Mouse (Mus musculus): ENCODE data around the gene Nuak1.
A peak's percentile ranks its signal among the peaks of the same experiment; 100 is the strongest.

Gene Nuak1

DNA sequence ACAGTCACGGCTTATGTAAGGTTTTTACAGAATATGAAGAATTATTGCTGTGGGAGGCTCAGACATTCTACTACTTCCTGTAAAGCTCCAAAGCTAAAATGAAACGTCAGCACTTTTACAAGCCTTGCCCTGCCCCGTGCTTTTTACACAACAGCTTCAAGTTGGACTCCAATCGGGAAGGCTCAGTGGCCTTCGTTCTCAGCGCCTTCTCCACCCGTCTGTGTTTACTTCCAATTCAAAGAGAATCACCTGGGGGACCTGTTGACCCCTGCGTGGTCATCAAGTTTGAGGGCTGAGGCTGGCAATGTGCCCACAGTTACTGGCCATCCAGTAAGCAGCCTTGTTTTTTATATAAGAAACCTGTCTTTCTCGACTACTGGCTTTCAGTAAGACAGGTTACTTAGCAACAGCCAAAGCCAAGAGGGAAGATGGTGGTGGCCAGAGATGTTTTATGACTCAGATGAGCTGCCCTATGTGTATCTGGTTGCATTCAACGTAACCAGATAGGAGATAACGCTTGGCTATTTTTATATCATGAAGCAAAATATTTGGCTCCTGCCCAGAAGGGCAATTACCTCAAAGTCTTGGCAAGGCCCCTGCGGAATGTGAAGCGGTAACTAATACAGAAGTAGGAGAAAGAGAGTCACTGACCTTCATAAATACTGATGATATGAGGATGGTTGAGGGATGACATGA, 31.3 kb downstream of the Nuak1 start:
- DNase-seq (ENCODE audit: low read depth) = peak; percentile 82

DNA sequence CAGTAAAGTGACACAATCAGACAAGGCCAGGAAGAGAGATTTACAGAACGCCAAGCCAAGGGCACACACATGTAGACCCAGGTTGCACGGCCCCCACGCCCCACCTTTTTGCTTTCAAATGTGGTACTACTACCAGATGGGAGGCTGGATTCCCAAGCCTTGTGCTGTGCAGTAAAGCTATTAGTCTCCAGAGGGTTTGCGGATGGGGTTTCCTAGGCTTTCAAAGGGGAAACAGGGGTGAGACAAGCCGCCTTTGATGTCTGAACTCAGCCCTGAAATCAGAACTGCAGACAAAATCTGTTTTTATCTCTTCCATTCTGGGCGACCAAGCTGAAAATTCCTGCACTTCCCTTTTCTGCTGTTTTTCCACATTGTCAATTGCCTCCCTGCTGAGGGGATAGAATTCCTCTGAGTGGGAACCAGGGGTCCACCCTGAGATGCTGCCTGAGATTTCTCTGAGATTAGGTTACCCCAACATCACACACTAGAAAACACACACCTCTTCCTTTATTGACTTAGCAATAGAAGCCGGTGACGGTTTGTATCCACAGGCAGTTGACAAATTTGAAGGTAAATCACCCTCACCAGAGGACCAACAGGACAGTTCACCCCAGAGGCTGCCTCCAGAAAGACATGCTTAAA, 35.1 kb downstream of the Nuak1 start:
- no peak for DNase-seq (ENCODE audit: low read depth)

DNA sequence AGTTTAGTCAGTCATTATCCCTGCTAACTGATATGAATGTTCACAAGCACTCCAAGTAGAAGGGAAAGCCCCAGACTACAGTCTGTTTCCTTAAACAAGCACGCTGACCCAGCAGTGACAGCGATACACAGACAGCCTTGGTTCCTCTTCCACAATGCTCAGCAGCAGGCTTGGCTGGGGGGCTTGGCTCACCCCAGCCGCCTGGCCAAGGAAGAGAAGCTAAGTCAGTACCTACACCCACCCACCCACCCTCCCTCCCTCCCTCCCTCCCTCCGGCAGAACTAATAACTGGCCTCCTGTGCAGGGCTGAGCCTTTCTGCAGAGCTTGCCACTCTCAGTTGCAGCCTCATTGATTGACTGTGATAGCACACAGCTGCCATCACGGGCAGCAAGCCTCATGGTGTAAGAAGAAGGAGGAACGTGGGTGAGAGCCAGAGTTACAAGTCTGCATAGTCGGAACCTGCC, 38.5 kb downstream of the Nuak1 start:
- no peak for DNase-seq (ENCODE audit: low read depth)

DNA sequence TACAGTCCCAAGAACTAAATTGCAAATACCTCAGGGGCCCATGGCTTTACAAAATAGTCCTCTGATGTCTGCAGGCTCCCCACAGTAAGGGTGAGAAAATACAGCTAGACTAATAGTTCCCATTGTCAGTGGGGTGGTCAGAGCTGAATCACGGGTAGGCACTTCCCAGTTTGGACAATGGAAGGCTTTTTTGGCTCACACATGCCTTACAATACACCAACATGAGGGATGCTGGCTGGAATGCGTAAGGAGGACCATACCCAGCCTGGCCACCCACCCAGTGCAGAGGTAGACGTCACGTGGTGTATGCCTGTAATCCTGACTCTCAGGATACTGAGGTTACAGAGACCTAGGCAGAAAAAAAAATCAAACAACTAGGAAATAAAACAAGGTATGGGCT, 39.2 kb downstream of the Nuak1 start:
- DNase-seq (ENCODE audit: low read depth) = no peak

DNA sequence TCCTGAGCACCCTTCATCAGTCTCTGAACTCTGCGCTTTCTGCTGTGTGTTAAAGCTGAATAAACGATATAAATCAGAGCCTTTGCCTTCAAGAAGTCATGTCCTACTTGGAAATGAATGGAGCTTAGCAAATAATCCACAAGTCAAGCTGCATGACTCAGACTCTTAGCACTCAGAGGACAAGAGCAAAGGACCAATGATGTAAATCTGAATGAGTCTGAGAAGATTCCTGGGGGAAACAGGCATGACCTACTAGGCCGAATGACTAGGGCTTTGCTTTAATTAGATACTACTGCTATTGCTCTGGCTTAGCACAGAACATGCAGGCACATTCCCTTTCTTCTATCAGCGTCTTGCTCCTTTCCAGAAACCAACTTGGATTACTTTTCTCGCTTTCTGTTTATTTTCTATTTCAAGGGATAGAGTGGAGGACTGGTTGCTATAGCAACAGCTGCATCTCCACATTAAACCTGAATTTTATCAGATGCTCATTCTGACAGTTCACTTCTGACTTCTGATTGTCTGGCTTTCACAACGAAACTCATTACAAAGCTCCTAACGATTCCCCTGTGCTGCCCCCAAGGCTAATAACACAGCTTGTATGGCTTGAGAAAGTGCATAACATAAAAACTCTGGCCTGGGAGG, 40.2 kb downstream of the Nuak1 start:
- DNase-seq (ENCODE audit: low read depth) = no peak

DNA sequence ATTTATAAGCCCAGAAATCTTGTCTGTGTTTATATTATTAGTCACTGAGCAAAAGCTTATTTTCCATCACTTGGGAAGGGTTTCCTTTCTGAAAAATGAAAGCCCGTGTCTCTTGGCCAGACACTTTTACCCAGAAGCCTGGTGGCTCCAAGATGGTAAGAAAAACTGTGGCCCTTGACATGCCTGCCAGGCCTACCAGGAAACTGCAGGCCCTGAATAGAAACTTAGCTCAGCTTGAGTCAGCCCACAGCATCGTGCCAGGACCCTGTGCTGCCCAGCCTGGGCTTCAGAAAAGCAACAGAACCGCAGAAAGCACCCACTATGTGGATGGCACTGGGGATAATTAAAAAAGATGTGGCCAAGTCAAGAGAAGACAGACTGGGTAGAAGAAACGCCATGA, 43.1 kb downstream of the Nuak1 start:
- no peak for DNase-seq (ENCODE audit: low read depth)

DNA sequence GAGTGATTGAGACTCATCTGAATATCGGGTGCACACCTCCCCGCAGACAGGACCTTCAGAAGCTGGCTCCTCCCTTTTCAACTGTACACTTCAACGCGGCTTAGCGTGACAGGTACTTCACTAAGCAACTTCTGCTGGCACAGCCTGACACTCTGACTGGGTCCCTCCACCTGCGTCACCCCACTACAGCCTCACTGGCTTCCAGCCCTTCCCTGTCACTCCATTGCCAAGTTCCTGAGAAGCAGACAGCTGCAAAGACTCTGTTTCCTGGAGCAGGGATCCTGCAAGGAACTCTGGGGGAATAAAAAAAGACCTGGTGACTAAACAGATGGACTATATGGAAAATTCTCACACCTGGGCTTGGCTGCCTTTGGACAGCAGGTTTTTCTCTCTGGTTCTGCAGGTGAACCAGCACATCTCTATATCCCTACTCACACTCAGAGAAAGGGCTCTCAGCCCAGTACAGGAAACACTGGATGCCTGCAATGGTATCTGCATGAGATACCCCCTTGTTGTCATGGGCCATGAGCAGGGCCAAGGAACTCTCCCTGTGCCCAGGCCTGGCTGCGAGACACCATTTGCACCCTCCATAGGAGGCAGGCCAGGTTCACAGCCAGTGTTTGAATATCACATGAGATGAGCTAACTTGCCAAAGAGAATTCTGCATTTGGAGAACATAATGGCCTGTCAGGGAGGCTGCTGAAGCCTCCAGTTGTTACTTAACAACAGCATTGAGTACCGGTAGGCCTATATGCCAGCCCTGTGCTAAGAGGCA, 44.3 kb downstream of the Nuak1 start:
- DNase-seq (ENCODE audit: low read depth) = no peak

DNA sequence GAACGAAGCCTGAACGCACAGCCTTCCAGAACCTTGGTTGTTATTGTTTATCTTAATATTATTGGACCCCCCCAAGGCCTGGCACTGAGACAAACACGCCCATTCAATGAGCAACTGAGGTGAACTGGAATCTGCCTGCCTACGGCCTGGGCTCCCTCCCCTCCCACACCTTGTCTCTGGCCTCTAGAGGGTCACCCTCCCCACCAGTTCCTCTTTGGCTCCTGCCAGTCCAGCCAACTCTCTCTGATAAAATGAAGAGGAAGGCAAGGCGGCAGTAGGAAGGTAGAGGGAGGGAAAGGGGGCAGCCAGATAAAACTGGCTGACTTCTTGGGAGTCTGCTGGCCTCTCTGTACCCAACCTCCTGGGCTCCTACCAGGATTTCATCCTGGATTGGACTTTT, 45.1 kb downstream of the Nuak1 start:
- no peak for DNase-seq (ENCODE audit: low read depth)

DNA sequence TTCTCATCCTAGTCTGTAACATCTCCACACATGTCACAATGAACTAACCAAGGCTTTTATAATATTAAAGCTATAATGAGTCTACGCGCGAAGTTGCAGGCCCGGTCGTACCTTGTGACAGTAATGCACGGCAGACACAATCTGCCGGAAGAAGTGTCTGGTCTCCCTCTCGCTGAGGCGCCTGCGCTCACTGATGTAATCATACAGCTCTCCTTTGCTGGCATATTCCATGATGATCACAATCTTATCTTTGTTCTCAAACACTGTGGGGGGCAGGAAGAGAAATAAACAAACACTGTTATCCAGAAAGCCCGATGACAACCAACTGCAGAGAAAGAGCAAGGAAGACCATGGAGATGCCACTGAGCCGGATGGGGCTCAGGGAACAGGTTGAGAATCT, 46.5 kb downstream of the Nuak1 start:
- no peak for DNase-seq (ENCODE audit: low read depth)

DNA sequence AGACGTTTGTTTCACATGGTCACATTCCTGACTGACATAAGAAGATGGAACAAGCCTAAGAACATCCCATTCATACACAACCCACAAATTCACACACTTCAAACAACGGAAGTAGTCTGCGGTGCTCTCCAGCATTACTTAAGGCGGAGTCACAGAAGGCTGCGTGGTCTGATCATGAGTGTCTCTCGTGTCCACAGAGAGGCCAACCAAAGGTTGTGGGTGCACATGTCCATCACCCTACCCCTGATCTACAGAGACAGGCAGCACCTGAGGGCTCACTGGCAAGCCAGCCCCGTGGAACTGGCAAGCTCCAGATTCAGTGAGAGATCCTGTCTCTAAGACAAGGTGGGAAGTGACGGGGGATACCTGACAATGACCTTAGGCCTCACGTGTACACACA, 47.0 kb downstream of the Nuak1 start:
- DNase-seq (ENCODE audit: low read depth) = no peak

DNA sequence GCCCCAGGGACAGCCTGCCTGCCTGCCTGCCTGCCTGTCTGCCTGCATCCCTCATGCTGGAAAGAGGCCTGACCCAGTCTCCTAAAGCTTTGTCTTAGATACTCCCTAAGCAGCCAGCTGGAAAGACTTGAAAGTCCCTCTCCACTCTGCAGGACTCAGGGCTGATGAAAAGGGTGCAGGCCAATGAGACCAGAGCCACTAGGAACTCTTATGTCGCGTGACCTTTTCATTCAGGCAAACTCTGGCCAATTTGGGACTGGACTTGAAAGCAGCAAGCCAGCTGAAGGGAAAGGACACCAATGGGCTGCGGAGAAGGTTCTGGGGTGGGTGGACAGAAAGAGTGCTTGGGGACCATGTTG, 47.7 kb downstream of the Nuak1 start:
- no peak for DNase-seq (ENCODE audit: low read depth)

DNA sequence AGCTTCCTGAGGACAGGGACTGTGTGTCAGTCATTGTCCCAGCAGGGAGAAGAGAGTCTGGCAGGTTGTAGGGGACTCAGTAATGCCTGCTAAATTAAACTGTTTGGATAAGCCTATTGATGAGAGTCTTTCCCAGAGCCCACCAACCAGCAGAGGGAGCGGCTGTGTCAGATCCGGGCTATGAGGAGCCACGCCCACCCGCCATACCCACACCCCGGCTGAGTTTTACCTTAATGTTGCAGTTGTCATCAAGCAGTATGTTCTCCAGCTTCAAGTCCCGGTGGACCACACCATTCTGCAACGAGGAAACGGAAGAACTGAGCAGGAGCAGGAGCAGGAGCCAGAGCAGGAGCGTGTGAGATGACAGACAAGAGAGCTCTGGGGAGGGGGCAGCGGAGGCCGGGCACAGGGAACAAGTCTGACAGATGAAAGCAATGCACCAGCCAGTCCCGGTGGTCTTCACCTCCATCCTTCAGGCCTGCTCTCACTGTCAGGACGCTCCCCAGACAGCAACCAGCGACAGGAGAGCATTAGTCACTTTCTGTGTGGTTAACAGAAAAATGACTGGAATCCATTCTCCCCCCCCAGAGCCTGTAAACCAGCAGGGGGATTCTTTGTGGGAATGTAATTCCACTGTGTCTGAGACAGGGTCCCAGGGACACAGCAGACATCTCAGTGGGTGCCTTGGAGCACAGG, 48.2 kb downstream of the Nuak1 start:
- no peak for DNase-seq (ENCODE audit: low read depth)

DNA sequence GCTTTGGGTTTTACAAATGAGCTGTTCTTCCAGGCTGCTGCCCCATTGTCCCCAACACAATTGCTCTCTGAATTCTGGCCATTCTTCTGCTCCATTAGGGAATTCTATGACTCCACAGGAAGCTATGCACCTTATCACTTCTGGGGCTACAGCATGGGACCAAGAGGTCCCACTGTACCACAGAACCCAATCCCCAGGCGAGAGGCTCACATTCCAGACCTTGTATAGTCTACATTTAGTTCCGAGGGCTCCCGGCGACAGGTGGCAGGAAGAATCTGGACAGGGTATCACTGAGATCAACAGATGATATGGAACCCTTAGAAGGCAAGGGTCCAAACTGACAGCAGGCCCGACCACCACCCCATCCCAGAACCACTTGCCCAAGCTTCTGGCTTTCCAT, 50.7 kb downstream of the Nuak1 start:
- no peak for DNase-seq (ENCODE audit: low read depth)

DNA sequence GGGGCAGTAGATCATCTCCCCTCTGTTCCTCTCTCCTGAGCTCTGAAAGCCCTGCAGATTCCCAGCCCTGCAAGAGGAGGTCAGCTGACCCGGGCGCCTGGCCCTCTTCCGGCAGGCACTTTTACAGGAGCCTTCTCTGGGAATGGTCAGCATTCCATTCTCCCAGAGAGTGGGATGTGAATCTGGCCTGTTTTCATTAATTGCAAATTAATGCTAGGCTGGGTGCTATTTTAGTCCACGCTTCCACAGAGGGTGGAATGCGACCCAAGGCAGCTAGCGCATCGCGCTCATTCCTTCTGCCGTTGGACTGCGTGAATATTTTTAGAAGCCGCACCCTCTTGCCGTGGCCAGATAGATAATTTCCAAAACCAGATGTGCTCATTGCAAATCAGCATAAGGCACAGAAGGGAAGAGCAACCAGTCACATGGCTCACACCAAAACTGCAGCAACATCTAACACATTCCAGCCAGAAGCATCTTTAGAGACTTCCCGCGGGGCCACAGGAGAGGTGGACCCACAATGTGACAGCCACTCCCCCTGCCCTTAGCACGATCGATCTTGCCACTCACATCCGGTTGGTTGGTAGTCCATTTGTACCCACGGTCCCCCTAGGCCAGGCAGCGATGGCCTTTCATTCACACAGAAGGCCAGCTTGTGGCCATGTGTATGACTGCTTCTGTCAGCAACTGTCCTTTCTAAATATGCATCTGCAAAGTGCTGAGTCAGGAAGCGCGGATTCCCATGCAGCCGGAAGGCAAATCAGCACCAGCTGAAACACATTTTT, 51.8 kb downstream of the Nuak1 start:
- no peak for DNase-seq (ENCODE audit: low read depth)

DNA sequence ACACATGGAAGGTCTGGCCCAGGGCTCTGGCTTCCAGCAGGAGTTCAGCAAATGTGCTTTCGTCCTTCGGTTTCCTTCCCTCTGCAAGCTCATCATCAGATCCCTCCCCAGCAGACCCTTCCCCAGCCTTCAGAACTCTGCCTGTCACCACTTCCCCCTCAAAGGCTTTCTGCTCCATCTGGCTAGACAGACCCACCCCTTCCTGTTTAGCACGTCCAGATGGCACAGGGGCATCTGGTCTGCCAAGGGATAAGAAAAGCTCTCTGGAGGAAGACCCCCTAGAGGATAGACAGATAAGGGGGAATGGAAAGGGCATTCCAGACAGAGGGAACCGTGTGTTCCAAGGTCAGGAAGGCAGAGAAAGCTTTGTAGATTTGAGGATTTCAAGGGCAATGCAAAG, 53.1 kb downstream of the Nuak1 start:
- DNase-seq (ENCODE audit: low read depth) = no peak

DNA sequence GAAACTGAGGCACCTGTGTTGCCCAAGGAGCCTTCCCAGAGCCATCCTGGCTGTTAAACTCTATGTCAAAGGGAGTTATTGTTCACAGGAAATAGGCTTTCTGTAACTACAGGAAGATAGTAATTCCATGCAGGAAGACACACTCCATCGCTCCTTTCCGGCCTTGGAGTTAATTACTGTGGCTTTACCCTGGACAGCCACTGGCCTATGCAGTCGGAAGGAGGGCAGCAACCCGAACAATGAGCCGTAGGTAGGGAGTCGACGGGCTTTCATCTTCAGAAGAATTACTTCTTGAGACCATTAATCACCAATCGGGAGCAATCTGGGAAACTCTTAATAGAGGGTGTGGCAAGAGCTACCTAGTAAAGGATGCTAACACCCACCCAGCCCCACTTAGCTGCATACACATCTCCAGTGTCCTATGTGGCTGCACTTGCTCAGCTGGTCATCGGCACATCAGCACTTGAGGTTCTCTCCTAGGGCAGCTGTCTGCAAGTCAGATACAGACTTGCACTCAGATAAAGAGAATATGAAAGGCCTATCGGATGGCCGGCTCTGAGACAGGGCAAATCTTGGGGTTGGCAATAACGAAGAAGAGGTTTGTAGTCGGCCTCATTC, 53.7 kb downstream of the Nuak1 start:
- no peak for DNase-seq (ENCODE audit: low read depth)

DNA sequence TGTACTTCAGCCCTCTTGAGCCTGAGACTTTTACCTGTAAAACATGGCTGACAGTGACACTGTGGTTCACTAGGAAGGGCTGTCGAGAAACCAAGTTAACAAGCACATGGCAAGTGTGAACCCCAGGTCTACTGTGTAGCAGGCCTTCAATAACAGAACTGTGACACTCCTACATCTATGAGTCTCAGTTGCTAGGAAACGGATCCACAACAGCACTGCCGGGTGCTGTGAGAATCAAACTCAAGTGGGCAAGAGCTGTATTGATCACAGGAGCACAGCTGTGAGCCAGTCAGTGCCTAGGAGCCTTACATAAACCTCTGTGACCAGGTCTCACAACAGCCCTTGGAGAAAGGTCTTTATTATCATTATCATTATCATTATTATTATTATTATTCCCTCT, 54.2 kb downstream of the Nuak1 start:
- DNase-seq (ENCODE audit: low read depth) = no peak

DNA sequence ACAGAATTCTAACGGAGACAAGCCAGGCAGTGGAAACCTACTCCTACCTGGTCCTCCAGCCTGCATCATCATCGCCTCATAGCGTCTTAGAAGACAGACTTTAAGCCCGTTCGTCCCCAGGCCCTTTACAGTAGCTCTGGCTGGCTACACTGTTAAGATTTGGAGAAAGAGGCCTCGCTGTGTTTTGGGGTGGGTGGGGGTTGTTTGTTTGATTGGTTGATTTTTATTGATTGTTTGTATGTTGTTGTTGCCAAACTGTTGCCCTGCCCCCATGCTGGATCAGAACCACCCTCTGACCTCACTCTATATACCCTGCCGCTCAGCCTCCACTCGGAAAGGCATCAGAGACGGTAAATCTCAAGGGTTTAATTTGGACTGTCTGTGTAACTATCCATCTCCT, 55.6 kb downstream of the Nuak1 start:
- DNase-seq (ENCODE audit: low read depth) = no peak

DNA sequence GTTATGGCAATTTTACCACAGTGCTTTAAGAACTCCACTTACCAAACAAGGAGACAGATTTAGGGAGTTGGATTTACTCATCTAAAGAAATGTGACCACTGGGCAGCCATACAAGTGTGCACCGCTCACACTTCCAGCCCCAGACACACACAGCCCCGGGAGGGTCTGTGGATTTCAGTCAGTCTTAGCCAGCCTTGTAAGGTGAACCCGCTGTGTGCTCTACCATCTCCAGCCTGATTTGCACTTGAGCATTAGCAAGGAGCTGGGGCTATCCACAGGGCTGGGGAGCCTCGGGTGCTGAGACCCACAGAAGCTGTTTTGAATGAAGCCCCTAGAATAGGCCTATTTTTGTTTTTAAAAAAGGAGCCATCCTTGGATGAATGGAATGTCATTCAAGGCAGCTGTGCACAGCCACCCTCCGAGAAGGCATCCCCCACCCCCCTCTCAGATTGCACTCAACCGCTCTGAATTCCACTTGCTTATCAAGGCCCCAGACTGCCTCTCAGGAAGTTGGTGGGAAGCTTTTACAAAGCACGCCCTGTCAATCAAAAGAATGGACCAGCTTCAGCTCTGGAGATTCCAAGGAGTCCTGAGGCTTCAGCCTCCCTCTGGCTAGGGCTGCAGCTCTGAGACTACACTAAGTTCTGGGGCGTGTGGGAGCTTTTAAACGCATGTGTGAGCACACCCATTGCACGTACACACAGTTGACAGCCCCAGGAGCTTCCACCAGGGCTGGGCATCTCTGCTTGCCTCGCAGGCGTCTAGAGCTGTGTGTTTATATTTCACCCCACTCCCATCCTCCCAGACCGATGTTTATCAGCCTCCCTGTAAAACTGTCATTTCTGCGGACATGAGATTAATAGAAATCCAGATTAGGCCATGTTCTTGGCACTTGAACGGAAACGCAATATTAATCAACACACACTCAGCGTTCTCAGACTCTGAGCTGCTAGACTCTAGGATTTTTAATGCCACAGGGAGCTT, 57.2 kb downstream of the Nuak1 start:
- peak; percentile 90 for DNase-seq (ENCODE audit: low read depth)
